Mouse (Mus musculus) forebrain, embryonic 16.5 days (tissue): ENCODE measurements around the gene Gm21983. TPM values are rescaled to one million over a fixed set of nuclear protein-coding genes. Genes with fewer than 3 reads are reported as not detected.

Experiments
- ATAC-seq: fragments of 200-750 bp; cut with Nextera tagmentation; 2 replicates; pipeline ENCODE4 v1.8.0; 2017; ENCODE audit warnings: mild to moderate bottlenecking, moderate library complexity
- H3K27ac ChIP-seq: fragments of 300-500 bp; sonication (generic); 2 replicates; pipeline ENCODE4 v1.5.1; 2014; ENCODE audit warnings: low read length, control low read depth
- H3K27me3 ChIP-seq: fragments of 300-500 bp; sonication (generic); replicated peaks from 2 replicates; pipeline ENCODE4 v1.6.1; 2014; ENCODE audit warnings: low read length; ENCODE audit not compliant: control insufficient read depth, insufficient read depth
- H3K36me3 ChIP-seq: fragments of 300-500 bp; sonication (generic); 2 replicates; pipeline ENCODE4 v1.6.1; 2014; ENCODE audit not compliant: control insufficient read depth, insufficient read depth
- H3K4me1 ChIP-seq: fragments of 300-500 bp; sonication (generic); replicated peaks from 2 replicates; pipeline ENCODE4 v1.6.1; 2014; ENCODE audit warnings: low read length; ENCODE audit not compliant: control insufficient read depth, insufficient read depth
- H3K4me2 ChIP-seq: fragments of 300-500 bp; sonication (generic); 2 replicates; pipeline ENCODE4 v1.6.1; 2014; ENCODE audit warnings: mild to moderate bottlenecking, low read length, control low read depth
- H3K4me3 ChIP-seq: fragments of 300-500 bp; sonication (generic); replicated peaks from 2 replicates; pipeline ENCODE4 v1.5.1; 2014; ENCODE audit warnings: mild to moderate bottlenecking, low read length, control low read depth
- H3K9ac ChIP-seq: fragments of 300-500 bp; sonication (generic); replicated peaks from 2 replicates; pipeline ENCODE4 v1.6.1; 2014; ENCODE audit warnings: low read depth, low read length, control low read depth
- H3K9me3 ChIP-seq: fragments of 300-500 bp; sonication (generic); 2 replicates; pipeline ENCODE4 v1.6.1; 2016; ENCODE audit warnings: low read length; ENCODE audit not compliant: control insufficient read depth
- WGBS: fragments of 180-500 bp; shearing (Covaris S2); extraction: QIAGEN DNeasy Blood & Tissue Kit; methylation state at CpG from one replicate; pipeline ENCODE4 v1.1.7; 2014; 5-methylcytosine and 5-hydroxymethylcytosine counted together
- polyA plus RNA-seq: library from polyadenylated mRNA; unstranded; fragments of >200 nt; fragmentation: Nextera tagmentation; extraction: Ambion mirVana; gene quantifications from 2 replicates; pipeline ENCODE4 v1.2.1, GENCODE M21; 2015

Gm21983 gene
- polyA plus RNA-seq, 1 experiment from 2014 or later: not detected

DNA sequence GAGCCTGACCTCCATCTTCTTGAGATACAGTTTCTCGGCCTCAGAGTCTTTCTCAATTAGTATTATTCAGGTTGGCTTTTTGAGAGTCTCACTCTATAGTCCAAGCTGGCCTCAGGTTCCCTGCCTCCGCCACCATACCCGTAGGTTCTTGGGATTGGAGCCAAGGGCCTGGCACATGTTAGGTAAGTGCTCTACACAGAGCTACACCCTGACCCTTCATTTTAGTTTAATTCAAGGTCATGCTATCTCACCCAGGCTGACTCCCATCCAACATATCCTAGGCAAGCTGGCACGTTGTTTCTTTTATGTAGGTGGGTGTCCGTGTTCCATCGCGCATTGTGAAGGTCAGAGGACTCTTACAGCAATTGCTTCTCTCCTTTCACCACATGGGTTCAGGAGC is 6.0 kb downstream of the Gm21983 start:
- H3K4me2 ChIP-seq: no peak overlapping the region
- no peak overlapping the region for H3K4me3 ChIP-seq
- H3K4me1 ChIP-seq: peaks cover 7% of the 10 kb centered on the region
- H3K27me3 ChIP-seq: no peaks in the 10 kb centered on the region
- H3K27ac ChIP-seq: no peak overlapping the region
- 92% methylated on average over 7 of the region's 7 CpGs for WGBS
- H3K9me3 ChIP-seq: no peaks in the 10 kb centered on the region
- ATAC-seq: no peak
- H3K36me3 ChIP-seq: peaks cover 5% of the 10 kb centered on the region; the same call in 1 of the 2 replicates
- no peak overlapping the region for H3K9ac ChIP-seq

DNA sequence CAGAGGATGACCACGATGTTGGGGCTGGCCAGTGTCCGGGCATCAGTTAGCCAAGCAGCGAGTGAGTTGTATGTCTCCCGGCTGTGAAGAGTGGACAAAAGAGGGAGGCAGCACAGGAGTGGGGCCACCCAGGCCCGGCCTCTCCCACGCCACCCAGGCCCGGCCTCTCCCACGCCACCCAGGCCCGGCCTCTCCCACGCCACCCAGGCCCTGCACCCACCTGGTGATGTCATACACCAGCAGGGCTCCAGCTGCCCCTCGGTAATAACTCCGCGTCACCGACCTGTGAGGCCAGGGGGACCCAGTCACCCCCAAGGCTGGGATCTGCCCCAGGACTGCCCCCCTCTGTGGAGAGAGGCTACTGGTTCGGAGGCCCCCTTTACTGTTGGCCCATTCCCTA is 6.4 kb downstream of the Gm21983 start:
- WGBS: 91% methylated on average over 15 of the region's 15 CpGs

DNA sequence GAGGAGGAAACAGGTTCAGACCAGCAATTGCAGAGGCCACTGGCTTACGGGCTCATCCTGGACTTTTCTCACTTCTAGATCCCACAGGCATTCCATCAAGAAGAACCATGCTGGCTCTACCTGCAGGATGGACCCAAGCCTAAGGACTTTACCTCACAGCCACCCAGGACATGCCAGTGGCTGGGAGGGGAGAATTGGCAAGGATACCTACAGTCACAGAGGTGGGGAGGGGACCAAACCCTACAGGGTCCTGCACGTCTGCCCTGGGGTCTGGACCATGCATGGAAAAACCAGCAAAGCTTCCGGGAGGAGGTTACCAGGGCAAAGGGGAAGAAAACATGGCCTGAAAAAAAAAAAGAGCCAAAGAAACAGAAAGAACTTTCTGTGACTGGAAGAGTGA is 9.9 kb downstream of the Gm21983 start:
- H3K9me3 ChIP-seq: no peaks in the 10 kb centered on the region
- no peak overlapping the region for H3K4me3 ChIP-seq
- 95% methylated on average over 3 of the region's 3 CpGs for WGBS
- peaks cover 7% of the 10 kb centered on the region for H3K4me1 ChIP-seq
- H3K36me3 ChIP-seq: peaks cover 5% of the 10 kb centered on the region; the same call in 1 of the 2 replicates
- no peak overlapping the region for H3K9ac ChIP-seq
- no peak overlapping the region for H3K4me2 ChIP-seq
- ATAC-seq: no peak
- H3K27me3 ChIP-seq: no peaks in the 10 kb centered on the region
- H3K27ac ChIP-seq: no peak overlapping the region

More for the DNA sequence above, 6.4 kb downstream of the Gm21983 start:
- H3K4me3 ChIP-seq: no peak overlapping the region
- H3K27me3 ChIP-seq: no peaks in the 10 kb centered on the region
- no peaks in the 10 kb centered on the region for H3K9me3 ChIP-seq
- peaks cover 5% of the 10 kb centered on the region; the same call in 1 of the 2 replicates for H3K36me3 ChIP-seq
- no peak overlapping the region for H3K27ac ChIP-seq
- no peak for ATAC-seq
- H3K9ac ChIP-seq: no peak overlapping the region
- H3K4me1 ChIP-seq: peaks cover 5% of the 10 kb centered on the region
- no peak overlapping the region for H3K4me2 ChIP-seq

DNA sequence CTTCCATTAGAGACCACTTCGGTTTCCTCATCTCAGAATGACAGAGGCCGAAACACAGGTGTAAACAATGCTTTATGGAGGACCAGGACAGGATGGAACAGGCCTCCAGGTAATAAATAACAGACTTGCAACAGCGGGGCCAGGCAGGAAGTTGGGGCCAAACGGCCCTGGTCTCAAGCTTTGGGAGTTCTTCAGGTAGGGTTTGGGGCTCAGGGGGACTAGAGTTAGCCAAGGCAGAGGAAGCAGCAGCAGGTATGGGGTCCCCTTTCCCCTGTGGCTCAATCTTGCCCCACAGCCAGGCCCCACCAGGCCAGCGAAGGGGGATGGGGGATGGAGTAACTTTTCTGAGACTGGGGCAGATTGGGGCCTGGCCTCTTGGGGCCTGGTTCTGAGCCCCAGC is 12.5 kb downstream of the Gm21983 start:
- no peak for ATAC-seq
- no peak overlapping the region for H3K9ac ChIP-seq
- H3K4me1 ChIP-seq: peaks cover 31% of the 10 kb centered on the region
- no peak overlapping the region for H3K4me3 ChIP-seq
- H3K4me2 ChIP-seq: no peak overlapping the region
- H3K27me3 ChIP-seq: no peaks in the 10 kb centered on the region
- peaks cover 3% of the 10 kb centered on the region; the same call in 1 of the 2 replicates for H3K36me3 ChIP-seq
- 95% methylated on average over 5 of the region's 5 CpGs for WGBS
- no peak overlapping the region for H3K27ac ChIP-seq
- no peaks in the 10 kb centered on the region for H3K9me3 ChIP-seq

DNA sequence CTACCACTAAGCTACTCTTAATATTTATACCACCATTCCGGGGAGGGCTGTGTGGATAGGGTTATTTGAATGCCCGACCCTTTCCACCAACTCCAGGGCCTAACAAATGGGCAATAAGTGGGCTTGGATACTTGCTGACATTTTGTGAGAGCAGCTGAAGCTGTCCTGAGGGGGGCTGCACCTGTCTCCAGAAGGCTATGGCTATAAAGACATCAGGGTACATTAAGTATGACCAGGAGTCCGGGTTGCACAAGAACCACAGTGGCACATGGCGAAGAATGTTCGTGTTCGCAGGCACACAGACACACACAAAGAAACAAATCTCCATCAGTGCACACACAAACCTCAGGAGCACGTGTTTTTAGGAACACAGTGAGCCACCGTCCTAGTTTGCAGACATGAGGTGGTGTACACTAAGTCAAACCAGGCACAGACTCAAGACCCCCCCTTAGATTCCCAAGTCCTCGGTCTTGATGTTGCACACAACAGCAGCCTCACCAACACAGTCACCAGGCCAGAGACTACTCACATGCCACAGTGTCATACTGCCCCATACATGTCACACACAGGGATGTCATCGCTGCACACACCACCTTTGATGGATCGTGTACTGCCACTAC is 13.3 kb downstream of the Gm21983 start:
- Histone ChIP-seq H3K27me3 (no peaks in the 10 kb centered on the region), H3K36me3 (peaks cover 3% of the 10 kb centered on the region; the same call in 1 of the 2 replicates), H3K4me1 (peaks cover 39% of the 10 kb centered on the region), H3K4me3 (peak overlapping the region; percentile 63), H3K27ac (peak overlapping the region; percentile 98), H3K9ac (peak overlapping the region; percentile 91), H3K9me3 (no peaks in the 10 kb centered on the region), H3K4me2 (peak overlapping the region; percentile 84)
- WGBS: 74% methylated on average over 11 of the region's 11 CpGs
- ATAC-seq: no peak

DNA sequence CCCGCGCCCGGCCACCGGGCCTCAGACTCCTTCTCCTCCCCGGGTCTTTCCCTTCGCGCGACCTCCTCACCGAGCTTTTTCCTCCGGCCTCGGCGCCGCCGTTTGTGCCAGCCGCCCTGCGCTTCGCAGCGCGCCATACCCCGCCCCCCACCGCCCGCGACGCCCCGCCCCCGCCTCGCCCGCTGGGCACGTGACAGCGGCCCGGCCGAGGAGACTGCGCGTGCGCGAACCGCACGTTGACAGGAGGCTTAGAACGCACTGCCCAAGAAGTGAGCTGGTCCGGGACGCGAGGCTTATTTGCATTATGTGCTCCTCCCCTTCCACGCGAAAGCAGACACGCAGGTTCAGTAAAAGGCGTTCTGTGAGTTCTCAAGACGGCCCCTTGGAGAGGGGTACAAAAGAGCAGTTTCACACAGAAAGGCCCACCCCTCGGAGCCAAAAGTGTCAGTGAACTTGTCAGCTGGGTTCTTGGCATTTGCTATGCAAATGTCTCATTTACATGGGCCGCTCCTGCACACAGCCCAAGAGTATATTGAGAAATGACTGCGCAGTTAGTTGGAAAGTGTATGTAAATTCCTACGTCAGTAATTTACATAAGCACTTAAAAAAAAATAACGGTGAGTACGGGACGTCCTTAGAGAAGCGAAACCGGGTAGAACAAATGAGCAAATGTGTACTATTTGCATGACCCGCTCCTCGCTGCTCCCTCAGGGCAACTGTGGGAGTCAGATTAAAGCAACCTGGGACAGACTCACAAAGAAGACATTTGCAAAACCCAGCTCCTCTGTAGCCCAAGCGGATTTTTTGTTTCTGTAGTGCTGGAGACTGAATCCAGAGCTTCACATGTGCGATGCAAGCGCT is 14.0 kb downstream of the Gm21983 start, which contains the start of gene Egln2:
Gene Egln2 (minus strand): TSS at position 189 of the 861 bp plus-strand sequence.
- WGBS: 2% methylated on average over 61 of the region's 61 CpGs
- no peaks in the 10 kb centered on the region for H3K9me3 ChIP-seq
- peaks cover 46% of the 10 kb centered on the region for H3K4me1 ChIP-seq
- peaks cover 3% of the 10 kb centered on the region; the same call in 1 of the 2 replicates for H3K36me3 ChIP-seq
- H3K4me3 ChIP-seq: peak within 1 kb of the TSS; percentile 63
- H3K9ac ChIP-seq: peak within 1 kb of the TSS; percentile 91
- H3K27ac ChIP-seq: peak within 1 kb of the TSS; percentile 98
- peak within 1 kb of the TSS; percentile 84 for H3K4me2 ChIP-seq
- no peaks in the 10 kb centered on the region for H3K27me3 ChIP-seq
- peak; percentile 82 for ATAC-seq

DNA sequence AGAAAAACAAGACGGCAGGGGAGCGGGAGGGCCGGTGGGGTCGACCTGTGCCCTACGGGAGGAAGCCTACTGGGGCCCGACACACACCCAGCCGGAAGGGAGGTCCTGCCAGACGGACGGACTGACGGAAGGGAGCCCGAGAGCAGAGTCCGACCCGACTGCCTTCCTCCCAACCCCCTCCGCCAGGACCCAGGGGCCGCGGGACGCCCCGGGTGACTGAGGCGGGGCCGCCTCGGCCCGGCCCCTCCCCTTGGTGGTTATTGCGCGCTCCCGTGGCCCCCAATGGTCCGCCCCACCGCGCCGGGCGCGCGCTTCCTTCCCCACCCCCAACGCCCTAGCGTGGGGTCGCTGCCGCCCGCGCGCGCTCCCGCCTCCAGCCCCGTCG is 14.7 kb downstream of the Gm21983 start:
- Histone ChIP-seq H3K9me3 (no peaks in the 10 kb centered on the region), H3K4me2 (peak overlapping the region; percentile 84), H3K4me1 (peaks cover 52% of the 10 kb centered on the region), H3K9ac (peak overlapping the region; percentile 91), H3K36me3 (peaks cover 7% of the 10 kb centered on the region), H3K27me3 (no peaks in the 10 kb centered on the region), H3K27ac (peak overlapping the region; percentile 98), H3K4me3 (peak overlapping the region; percentile 63)
- ATAC-seq: peak; percentile 60
- WGBS: under 1% methylated on average over 40 of the region's 43 CpGs

DNA sequence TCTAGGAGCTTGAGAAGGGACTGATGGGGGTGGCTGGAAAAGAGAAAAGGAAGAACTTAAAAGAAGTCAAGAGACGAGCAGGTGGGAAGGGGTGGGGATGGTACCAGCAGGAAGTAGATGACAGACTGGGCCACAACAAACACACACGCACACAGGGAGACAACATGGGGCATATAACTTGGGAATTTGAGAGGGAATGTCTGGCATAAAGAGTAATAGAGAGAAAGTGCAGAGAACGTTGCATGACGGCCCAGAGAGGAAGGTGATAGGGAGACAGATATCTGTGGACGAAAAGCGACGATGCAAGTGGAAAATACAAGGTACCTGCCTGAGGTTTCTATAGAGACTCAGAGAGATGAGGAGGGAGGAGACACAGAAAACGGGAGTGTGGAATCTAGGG is 15.2 kb downstream of the Gm21983 start:
- WGBS: under 1% methylated on average over 8 of the region's 8 CpGs
- peaks cover 57% of the 10 kb centered on the region for H3K4me1 ChIP-seq
- peak; percentile 1 for ATAC-seq
- peak overlapping the region; percentile 98 for H3K27ac ChIP-seq
- no peaks in the 10 kb centered on the region for H3K9me3 ChIP-seq
- H3K4me2 ChIP-seq: peak overlapping the region; percentile 84
- peak overlapping the region; percentile 91 for H3K9ac ChIP-seq
- H3K27me3 ChIP-seq: no peaks in the 10 kb centered on the region
- H3K4me3 ChIP-seq: peak overlapping the region; percentile 63
- peaks cover 5% of the 10 kb centered on the region for H3K36me3 ChIP-seq

DNA sequence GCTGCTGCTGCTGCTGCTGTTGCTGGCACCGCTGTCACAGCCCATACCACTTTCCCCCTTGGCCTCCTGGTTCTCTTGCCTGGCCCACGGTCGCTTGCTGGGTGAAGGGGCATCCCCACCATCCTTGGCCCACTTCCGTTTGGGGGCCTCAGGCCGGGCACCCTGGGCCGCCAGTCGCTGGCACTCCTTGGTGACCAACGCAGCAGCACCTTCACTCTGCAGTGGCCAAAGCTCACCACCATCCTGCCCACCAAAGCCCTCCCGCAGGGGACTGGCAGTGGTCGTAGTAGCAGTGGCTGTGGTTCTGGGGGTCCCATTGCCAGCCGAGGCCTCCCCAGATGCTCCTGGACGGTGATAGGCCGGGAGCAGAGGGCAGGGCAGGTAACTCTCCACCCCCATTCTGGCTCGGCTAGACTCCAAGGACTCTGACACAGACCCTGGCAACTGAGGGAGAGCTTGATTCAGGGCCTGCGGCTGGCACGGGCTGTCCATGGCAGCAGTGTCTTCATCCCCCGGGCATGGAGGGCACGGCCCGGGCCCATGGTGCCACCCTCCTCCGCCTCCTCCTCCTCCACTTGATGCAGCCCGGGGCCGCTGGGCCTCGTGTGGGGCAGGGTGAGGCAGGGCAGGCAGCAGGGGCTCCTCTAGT is 15.8 kb downstream of the Gm21983 start:
- Histone ChIP-seq H3K36me3 (peaks cover 5% of the 10 kb centered on the region), H3K4me3 (peak overlapping the region; percentile 63), H3K4me2 (peak overlapping the region; percentile 84), H3K9me3 (no peaks in the 10 kb centered on the region), H3K4me1 (peaks cover 63% of the 10 kb centered on the region), H3K9ac (peak overlapping the region; percentile 91), H3K27ac (no peak overlapping the region; the same call in 1 of the 2 replicates), H3K27me3 (no peaks in the 10 kb centered on the region)
- no peak for ATAC-seq
- WGBS: 63% methylated on average over 23 of the region's 23 CpGs
